In the genomic region with DNA sequence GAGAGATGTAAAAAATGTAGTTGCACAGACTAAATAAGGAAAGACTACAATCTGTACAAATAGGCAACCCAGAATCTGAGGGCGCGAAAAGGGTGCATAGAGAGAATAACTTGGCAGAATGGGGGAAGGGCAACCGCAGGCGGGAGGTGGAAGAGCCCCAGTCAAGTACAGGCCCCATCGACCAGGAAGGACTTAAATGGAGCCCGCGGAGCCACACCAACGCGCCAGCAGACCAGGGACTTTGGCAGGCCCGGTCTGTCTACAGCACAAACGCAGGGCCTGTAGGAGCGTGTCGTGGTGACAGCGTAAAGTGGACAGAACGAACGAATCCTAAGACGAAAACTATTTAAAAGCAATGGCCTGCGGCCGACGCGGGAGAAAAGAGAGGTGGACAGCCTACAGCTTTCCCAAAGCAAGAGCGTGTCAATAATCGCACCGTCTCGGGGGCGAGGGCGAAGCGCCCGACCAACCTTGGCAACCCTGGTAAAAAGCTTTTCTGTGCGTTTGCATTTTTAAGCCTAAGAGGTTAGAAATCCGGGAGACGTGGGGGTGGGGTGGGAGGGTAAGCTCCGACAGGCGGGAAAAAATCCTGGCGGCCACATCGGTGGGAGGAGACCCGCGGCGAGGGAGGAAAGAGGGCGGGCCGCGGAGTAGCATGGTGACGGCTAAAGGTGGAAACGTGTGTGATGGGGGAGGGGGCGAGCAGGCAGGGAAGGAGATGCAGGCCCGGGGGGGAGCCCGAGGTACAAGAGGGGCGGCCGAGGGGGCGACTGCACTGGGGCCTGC, we compare ENCODE assay signal across 8 mouse cellular contexts. TPM values are rescaled to one million over a fixed set of nuclear protein-coding genes. Genes with fewer than 3 reads are reported as not detected.
DNase-seq lines count a peak whose midpoint lies in the region; ATAC-seq and TF ChIP-seq lines count a peak whose summit lies in the region.

No protein-coding gene starts in this region.

- peaks cover 44% of the 10 kb centered on the region for H3K36me3 ChIP-seq in E14TG2a.4 (ENCODE audit: insufficient read depth, low read length)
- peaks cover 10% of the 10 kb centered on the region for H3K36me3 ChIP-seq in forebrain, embryonic 12.5 days (replicated peaks)
- H3K36me3 ChIP-seq in heart, postnatal 0 days (replicated peaks; ENCODE audit: control insufficient read depth, insufficient read depth, low read length), result no peaks in the 10 kb centered on the region
- H3K36me3 ChIP-seq in neural tube, embryonic 15.5 days, result no peaks in the 10 kb centered on the region
- no peaks in the 10 kb centered on the region for H3K36me3 ChIP-seq in thymus, adult 2 months (ENCODE audit: control insufficient read depth, insufficient read depth, low read length)

- peak overlapping the region; percentile 84 for H3K4me2 ChIP-seq in forebrain, embryonic 12.5 days
- H3K4me2 ChIP-seq in heart, postnatal 0 days (ENCODE audit: low read depth, low read length), result peak overlapping the region; percentile 93
- H3K4me2 ChIP-seq in neural tube, embryonic 15.5 days, result peak overlapping the region; percentile 82

- no peaks in the 10 kb centered on the region for H3K9me3 ChIP-seq in E14TG2a.4 (ENCODE audit: low read length)
- H3K9me3 ChIP-seq in forebrain, embryonic 12.5 days, result no peaks in the 10 kb centered on the region
- no peaks in the 10 kb centered on the region for H3K9me3 ChIP-seq in heart, postnatal 0 days (replicated peaks; ENCODE audit: control insufficient read depth, low read length)
- no peaks in the 10 kb centered on the region for H3K9me3 ChIP-seq in neural tube, embryonic 15.5 days (replicated peaks)

- peak; percentile 64 for DNase-seq in c-Kit-positive CD71-positive TER-119-positive erythroid progenitor cells, embryonic 14.5 days (ENCODE audit: low spot score)
- DNase-seq in heart, postnatal 0 days (ENCODE audit: low spot score), result peak; percentile 90
- peak; percentile 87 to 93 for DNase-seq in kidney, postnatal 4 days
- peak; percentile 85 to 88 for DNase-seq in lung, adult 18-20 months
- DNase-seq in thymus, adult 2 months, result peak; percentile 72

- WGBS in forebrain, embryonic 12.5 days, result under 1% methylated on average over 50 of the region's 50 CpGs
- WGBS in heart, postnatal 0 days, result under 1% methylated on average over 38 of the region's 50 CpGs
- under 1% methylated on average over 48 of the region's 50 CpGs for WGBS in neural tube, embryonic 15.5 days
- WGBS in thymus, adult 2 months, result under 1% methylated on average over 50 of the region's 50 CpGs

- TF ChIP-seq CTCF in E14TG2a.4 (conservative IDR thresholded peaks at IDR 0.05; ENCODE audit: low read length), result no peak
- no peak for TF ChIP-seq CTCF in heart, postnatal 0 days (IDR thresholded peaks at IDR 0.05; ENCODE audit: low read depth)
- TF ChIP-seq CTCF in thymus, adult 2 months (IDR thresholded peaks at IDR 0.05; ENCODE audit: borderline replicate concordance, control insufficient read depth, extremely low read depth, insufficient read depth, low read length, poor library complexity), result no peak

- peak; percentile 60 for ATAC-seq in forebrain, embryonic 12.5 days (ENCODE audit: low FRiP score)
- ATAC-seq in heart, postnatal 0 days (ENCODE audit: insufficient read depth, low read depth), result peak; percentile 43
- peak; percentile 46 for ATAC-seq in neural tube, embryonic 15.5 days (ENCODE audit: low FRiP score)

- peak overlapping the region; percentile 99 for H3K27ac ChIP-seq in forebrain, embryonic 12.5 days
- peak overlapping the region; percentile 96 for H3K27ac ChIP-seq in heart, postnatal 0 days (ENCODE audit: low read depth)
- H3K27ac ChIP-seq in neural tube, embryonic 15.5 days (replicated peaks), result peak overlapping the region; percentile 99
- peak overlapping the region; percentile 58; the same call in 1 of the 2 replicates for H3K27ac ChIP-seq in thymus, adult 2 months (ENCODE audit: control insufficient read depth, insufficient read depth, low read length)

- H3K9ac ChIP-seq in forebrain, embryonic 12.5 days, result peak overlapping the region; percentile 98
- peak overlapping the region; percentile 92 for H3K9ac ChIP-seq in heart, postnatal 0 days (replicated peaks; ENCODE audit: low read depth, low read length)
- H3K9ac ChIP-seq in neural tube, embryonic 15.5 days (replicated peaks), result peak overlapping the region; percentile 85

- peak overlapping the region; percentile 94 for H3K4me3 ChIP-seq in E14TG2a.4 (replicated peaks; ENCODE audit: low read length)
- peak overlapping the region; percentile 96 for H3K4me3 ChIP-seq in forebrain, embryonic 12.5 days (replicated peaks)
- peak overlapping the region; percentile 82 for H3K4me3 ChIP-seq in heart, postnatal 0 days (ENCODE audit: low read depth, low read length)
- H3K4me3 ChIP-seq in neural tube, embryonic 15.5 days (replicated peaks), result peak overlapping the region; percentile 66
- H3K4me3 ChIP-seq in thymus, adult 2 months (ENCODE audit: control insufficient read depth, insufficient read depth, low read length), result peak overlapping the region; percentile 96

- TF ChIP-seq POLR2A in thymus, adult 2 months (IDR thresholded peaks at IDR 0.05; ENCODE audit: control insufficient read depth, extremely low read depth, insufficient read depth, low read length, poor library complexity), result no peak

- H3K4me1 ChIP-seq in E14TG2a.4 (replicated peaks; ENCODE audit: low read depth, low read length), result peaks cover 39% of the 10 kb centered on the region
- H3K4me1 ChIP-seq in forebrain, embryonic 12.5 days, result peaks cover 45% of the 10 kb centered on the region
- H3K4me1 ChIP-seq in heart, postnatal 0 days (ENCODE audit: control insufficient read depth, insufficient read depth), result peaks cover 33% of the 10 kb centered on the region
- H3K4me1 ChIP-seq in neural tube, embryonic 15.5 days, result peaks cover 44% of the 10 kb centered on the region
- peaks cover 9% of the 10 kb centered on the region for H3K4me1 ChIP-seq in thymus, adult 2 months (replicated peaks; ENCODE audit: control insufficient read depth, insufficient read depth, low read length)

- H3K27me3 ChIP-seq in E14TG2a.4 (ENCODE audit: insufficient read depth, low read length), result no peaks in the 10 kb centered on the region
- H3K27me3 ChIP-seq in forebrain, embryonic 12.5 days, result no peaks in the 10 kb centered on the region
- H3K27me3 ChIP-seq in heart, postnatal 0 days (ENCODE audit: control insufficient read depth, insufficient read depth, low read length), result no peaks in the 10 kb centered on the region
- H3K27me3 ChIP-seq in neural tube, embryonic 15.5 days (replicated peaks), result no peaks in the 10 kb centered on the region
- H3K27me3 ChIP-seq in thymus, adult 2 months (ENCODE audit: control insufficient read depth, insufficient read depth, low read length), result no peaks in the 10 kb centered on the region

- no peak for TF ChIP-seq EP300 in heart, postnatal 0 days (IDR thresholded peaks at IDR 0.05; ENCODE audit: low read depth)

RNA-seq across cellular contexts. Expression of a gene that starts 1.0 kb away (rescaled TPM):
- 464 and 515 TPM in 2 replicates for polyA plus RNA-seq in forebrain, embryonic 12.5 days (2016; fragmentation: Nextera tagmentation; extraction: Ambion mirVana)
- total RNA-seq in heart, postnatal 0 days (2014; rRNA removed; ENCODE audit: low replicate concordance), result 12.1 and 16.0 TPM in 2 replicates
- polyA plus RNA-seq in heart, postnatal 0 days (2015; fragmentation: Nextera tagmentation; extraction: Ambion mirVana), result 32.2 and 35.5 TPM in 2 replicates
- 128 and 147 TPM in 2 replicates for polyA plus RNA-seq in neural tube, embryonic 15.5 days (2015; fragmentation: Nextera tagmentation; extraction: Ambion mirVana)
- polyA plus RNA-seq in thymus, adult 2 months (2012; rRNA removed), result 62.6 and 93.5 TPM in 2 replicates

RNA-seq across cellular contexts. Expression of a gene that starts 1.2 kb away (rescaled TPM):
- 2.3 and 3.0 TPM in 2 replicates for polyA plus RNA-seq in forebrain, embryonic 12.5 days (2016; fragmentation: Nextera tagmentation; extraction: Ambion mirVana)
- total RNA-seq in heart, postnatal 0 days (2014; rRNA removed; ENCODE audit: low replicate concordance), result 24.0 TPM in 1 of 2 replicates, not detected in the other
- polyA plus RNA-seq in heart, postnatal 0 days (2015; fragmentation: Nextera tagmentation; extraction: Ambion mirVana), result 1.7 and 2.5 TPM in 2 replicates
- polyA plus RNA-seq in neural tube, embryonic 15.5 days (2015; fragmentation: Nextera tagmentation; extraction: Ambion mirVana), result 2.3 TPM in 2 replicates
- 3.9 and 5.6 TPM in 2 replicates for polyA plus RNA-seq in thymus, adult 2 months (2012; rRNA removed)

Comparison
In these comparisons a context has a peak if more than half of its experiments do, and no peak if none do; other contexts are left out.
1. Peak in every context shown above with its lines: DNase-seq, ATAC-seq, H3K4me3 ChIP-seq and H3K27ac ChIP-seq.